Mouse (Mus musculus) CH12.LX (cell line): ENCODE measurements around the gene Zfp3. TPM values are rescaled to one million over a fixed set of nuclear protein-coding genes. Genes with fewer than 3 reads are reported as not detected.

Source experiments
- DNase-seq: peaks from one replicate; pipeline ENCODE4 v3.0.0-alpha.2; 2013; ENCODE audit errors: extremely low read depth
- H3K27ac ChIP-seq: 2 replicates; pipeline ENCODE4 v1.5.1; 2012; ENCODE audit warnings: low read depth, mild to moderate bottlenecking, control low read depth, moderate library complexity; ENCODE audit not compliant: insufficient read depth
- H3K27me3 ChIP-seq: replicated peaks from 2 replicates; pipeline ENCODE3; 2012; ENCODE audit warnings: inconsistent platforms
- H3K36me3 ChIP-seq, 2 experiments: replicated peaks in 1 of 2; 2 replicates each; pipeline versions ENCODE3 to v1.6.1; 2012; ENCODE audit warnings: inconsistent platforms in 1 of 2, low read length in 1 of 2, mild to moderate bottlenecking in 1 of 2, mixed read lengths in 1 of 2, moderate library complexity in 1 of 2; ENCODE audit not compliant: control insufficient read depth in 1 of 2, insufficient read depth in 1 of 2
- H3K4me1 ChIP-seq, 2 experiments: 2 replicates each; pipeline ENCODE4 v1.6.1; 2012; ENCODE audit warnings: inconsistent platforms in 1 of 2, moderate library complexity in 1 of 2; ENCODE audit not compliant: insufficient read depth in 2 of 2, control insufficient read depth in 1 of 2
- H3K4me2 ChIP-seq: 2 replicates; pipeline ENCODE4 v1.6.1; 2012; ENCODE audit warnings: low read depth, mild to moderate bottlenecking, control low read depth; ENCODE audit not compliant: poor library complexity, insufficient read depth, severe bottlenecking
- H3K4me3 ChIP-seq, 3 experiments: fragments of 150-350 bp in 1 of 3; sonication (generic) in 1 of 3; replicated peaks in 1 of 3; 2 replicates each; pipeline versions ENCODE3 to v1.5.1; 2011 to 2012; ENCODE audit warnings: low read depth in 2 of 3, low read length in 2 of 3, mild to moderate bottlenecking in 2 of 3, moderate library complexity in 2 of 3, control low read depth in 1 of 3, improper control_type of control experiment in 1 of 3, inconsistent platforms in 1 of 3, mixed read lengths in 1 of 3; ENCODE audit not compliant: poor library complexity in 1 of 3
- H3K79me2 ChIP-seq: replicated peaks from 2 replicates; pipeline ENCODE4 v1.6.1; 2012; ENCODE audit warnings: mild to moderate bottlenecking, moderate library complexity; ENCODE audit not compliant: control insufficient read depth, poor library complexity, insufficient read depth, severe bottlenecking; ENCODE audit errors: extremely low read depth
- H3K9ac ChIP-seq: 2 replicates; pipeline ENCODE4 v1.6.1; 2012; ENCODE audit warnings: low read depth, mild to moderate bottlenecking, control low read depth, moderate library complexity; ENCODE audit not compliant: insufficient read depth
- H3K9me3 ChIP-seq: replicated peaks from 2 replicates; pipeline ENCODE3; 2012; ENCODE audit warnings: low read length, inconsistent platforms, mixed read lengths
- CHD1 ChIP-seq: IDR thresholded peaks from 2 replicates; pipeline ENCODE4 v1.6.1; 2012; ENCODE audit warnings: low read depth, low read length, improper control_type of control experiment, inconsistent platforms
- CHD2 ChIP-seq: IDR thresholded peaks from 2 replicates; pipeline ENCODE4 v1.6.1; 2011; ENCODE audit warnings: low read length, improper control_type of control experiment
- ETS1 ChIP-seq: conservative IDR thresholded peaks from 2 replicates; pipeline ENCODE4 v1.6.1; 2012; ENCODE audit warnings: low read depth, mild to moderate bottlenecking, inconsistent platforms, low read length, improper control_type of control experiment, moderate library complexity
- GABPA ChIP-seq: IDR thresholded peaks from 2 replicates; pipeline ENCODE4 v1.6.1; 2012; ENCODE audit warnings: low read depth, low read length, improper control_type of control experiment, inconsistent platforms; ENCODE audit not compliant: insufficient replicate concordance
- HCFC1 ChIP-seq: IDR thresholded peaks from 2 replicates; pipeline ENCODE4 v1.6.1; 2012; ENCODE audit warnings: low read depth, mild to moderate bottlenecking, inconsistent platforms, low read length, improper control_type of control experiment
- IRF4 ChIP-seq: IDR thresholded peaks from 2 replicates; pipeline ENCODE4 v1.6.1; 2014; ENCODE audit warnings: low read depth, mild to moderate bottlenecking, inconsistent platforms, low read length, improper control_type of control experiment
- JUN ChIP-seq: IDR thresholded peaks from 2 replicates; pipeline ENCODE4 v1.6.1; 2011; ENCODE audit warnings: low read depth, mild to moderate bottlenecking, low read length, improper control_type of control experiment, moderate library complexity; ENCODE audit not compliant: insufficient read depth
- JUND ChIP-seq: conservative IDR thresholded peaks from 2 replicates; pipeline ENCODE4 v1.6.1; 2011; ENCODE audit warnings: low read depth, low read length, improper control_type of control experiment
- MEF2A ChIP-seq: IDR thresholded peaks from 2 replicates; pipeline ENCODE4 v1.6.1; 2014; ENCODE audit warnings: low read depth, mild to moderate bottlenecking, inconsistent platforms, low read length, improper control_type of control experiment, borderline replicate concordance
- MYC ChIP-seq: IDR thresholded peaks from 2 replicates; pipeline ENCODE4 v1.6.1; 2011; ENCODE audit warnings: low read depth, mild to moderate bottlenecking, improper control_type of control experiment, low read length
- NELFE ChIP-seq: IDR thresholded peaks from 2 replicates; pipeline ENCODE4 v1.6.1; 2011; ENCODE audit warnings: low read depth, low read length, improper control_type of control experiment
- NRF1 ChIP-seq: IDR thresholded peaks from 2 replicates; pipeline ENCODE4 v1.6.1; 2014; ENCODE audit warnings: low read depth, mild to moderate bottlenecking, inconsistent platforms, low read length, improper control_type of control experiment, moderate library complexity
- SIN3A ChIP-seq: IDR thresholded peaks from 2 replicates; pipeline ENCODE4 v1.6.1; 2012; ENCODE audit warnings: low read length, improper control_type of control experiment, inconsistent platforms
- SMC3 ChIP-seq: IDR thresholded peaks from 2 replicates; pipeline ENCODE4 v1.6.1; 2011; ENCODE audit warnings: low read depth, low read length, improper control_type of control experiment
- TBP ChIP-seq: conservative IDR thresholded peaks from 2 replicates; pipeline ENCODE4 v1.6.1; 2011; ENCODE audit warnings: low read depth, low read length, improper control_type of control experiment
- ZC3H11A ChIP-seq: IDR thresholded peaks from 2 replicates; pipeline ENCODE4 v1.6.1; 2012; ENCODE audit warnings: low read depth, mild to moderate bottlenecking, inconsistent platforms, low read length, improper control_type of control experiment
- ZKSCAN1 ChIP-seq: IDR thresholded peaks from 2 replicates; pipeline ENCODE4 v1.6.1; 2012; ENCODE audit warnings: low read depth, inconsistent platforms, low read length, improper control_type of control experiment, borderline replicate concordance
- ZNF384 ChIP-seq: IDR thresholded peaks from 2 replicates; pipeline ENCODE4 v1.6.1; 2012; ENCODE audit warnings: low read depth, low read length, improper control_type of control experiment, inconsistent platforms
- dilution Hi-C: fragments of 300-500 bp; cut with MboI; formaldehyde crosslinking; loops from 2 replicates; pipeline ENCODE4 v1.14.3; 2020; ENCODE audit warnings: low sequenced_read_pairs; ENCODE audit not compliant: extremely low pct_unique_long_range_greater_than_20kb, extremely low pct_ligation_motif_present
- in situ Hi-C: fragments of 300-500 bp; cut with MboI; formaldehyde crosslinking; loops from 3 replicates; pipeline ENCODE4 v1.14.3; 2019; ENCODE audit warnings: low sequenced_read_pairs, low pct_ligation_motif_present, low pct_unique_long_range_greater_than_20kb, mixed read lengths
- polyA plus RNA-seq: library from polyadenylated mRNA; unstranded; fragments of >175 nt; gene quantifications from 2 replicates; pipeline ENCODE4 v1.2.1, GENCODE M21; 2012; ENCODE audit warnings: low read depth; ENCODE audit not compliant: insufficient read length
- total RNA-seq, 2 experiments: library from RNA; depleted of rRNA; stranded (reverse); fragments of 300-350 nt in 1 of 2; fragments of >200 nt in 1 of 2; gene quantifications; 2 replicates each; pipeline ENCODE4 v1.2.3; 2012 to 2014

Gene Zfp3
- total and polyA plus RNA-seq, 3 experiments: 1.7 to 3.5 (median 2.0) TPM

GRCm38 (mm10) chr11:70812365-70812764, 48.4 kb downstream of the Zfp3 start, which contains the start of gene Scimp (continued):
- TF ChIP-seq JUND (no peak), CHD1 (no peak), ZC3H11A (no peak), NELFE (no peak), NRF1 (no peak), ZKSCAN1 (no peak), TBP (no peak), SMC3 (no peak), SIN3A (no peak; the same call in 1 of the 2 replicates)

- Histone ChIP-seq H3K36me3 (no peaks in the 10 kb centered on the region), H3K4me1 (peaks cover 9 to 36% of the 10 kb centered on the region in 2 experiments), H3K27me3 (peaks cover 1% of the 10 kb centered on the region), H3K79me2 (no peaks in the 10 kb centered on the region), H3K4me2 (no peak overlapping the region), H3K9ac (no peak overlapping the region)
- dilution Hi-C loops: no loop called here
- TF ChIP-seq SIN3A (no peak), GABPA (no peak), CHD1 (no peak), NRF1 (no peak), NELFE (no peak), IRF4 (no peak), SMC3 (no peak), HCFC1 (no peak), CHD2 (no peak), JUN (no peak), MEF2A (no peak), MYC (no peak), ZNF384 (no peak), ETS1 (no peak), TBP (no peak)
- TF ChIP-seq, all 38 proteins: peak for 0
- in situ Hi-C loops: no loop called here
- no peak overlapping the region for H3K27ac ChIP-seq
- peaks cover 9% of the 10 kb centered on the region for H3K9me3 ChIP-seq
- DNase-seq: no peak
- no peak overlapping the region for H3K4me3 ChIP-seq
Measured at GRCm38 (mm10) chr11:70815071-70815470, 51.1 kb downstream of the Zfp3 start.
